Mouse (Mus musculus): ENCODE data around the gene Vax2. TPM values are rescaled to one million over a fixed set of nuclear protein-coding genes. Genes with fewer than 3 reads are reported as not detected.
A peak's percentile ranks its signal among the peaks of the same experiment; 100 is the strongest.

Gene Vax2
- polyA plus RNA-seq, 1 experiment from 2014 or later = not detected

DNA sequence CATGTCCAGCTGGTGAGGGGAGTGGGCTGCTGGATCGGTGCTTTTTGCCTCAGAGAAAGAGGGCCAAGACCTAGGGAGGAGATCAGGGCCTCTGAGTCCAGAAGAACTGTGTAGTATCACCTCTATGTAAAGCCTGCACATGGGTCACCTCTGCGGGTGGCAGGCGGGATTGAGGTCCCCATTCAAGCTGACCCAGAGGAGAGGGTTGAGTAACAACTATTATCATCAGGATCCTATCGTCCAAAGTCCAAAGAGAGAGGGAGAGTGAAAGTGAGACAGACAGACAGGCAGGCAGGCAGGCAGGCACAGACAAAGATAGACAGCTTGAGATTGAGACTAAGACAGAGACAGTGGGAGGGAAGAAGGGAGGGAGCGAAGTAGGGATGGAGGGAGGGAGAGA, 32.1 kb downstream of the Vax2 start:
- no peak for ATAC-seq (ENCODE audit: low read depth)
- Histone ChIP-seq H3K4me1 (ENCODE audit: control insufficient read depth, insufficient read depth, low read length) (no peaks in the 10 kb centered on the region), H3K4me2 (ENCODE audit: low read depth, low read length) (no peak overlapping the region), H3K27ac (ENCODE audit: low read depth, low read length) (no peak overlapping the region), H3K9me3 (ENCODE audit: control insufficient read depth, low read length) (no peaks in the 10 kb centered on the region), H3K36me3 (ENCODE audit: control insufficient read depth, insufficient read depth, low read length) (no peaks in the 10 kb centered on the region), H3K4me3 (ENCODE audit: low read depth, low read length) (no peak overlapping the region), H3K9ac (replicated peaks; ENCODE audit: low read depth, low read length) (no peak overlapping the region), H3K27me3 (ENCODE audit: control insufficient read depth, insufficient read depth, low read length) (no peaks in the 10 kb centered on the region)
- 65% methylated on average over 5 of the region's 5 CpGs for WGBS

DNA sequence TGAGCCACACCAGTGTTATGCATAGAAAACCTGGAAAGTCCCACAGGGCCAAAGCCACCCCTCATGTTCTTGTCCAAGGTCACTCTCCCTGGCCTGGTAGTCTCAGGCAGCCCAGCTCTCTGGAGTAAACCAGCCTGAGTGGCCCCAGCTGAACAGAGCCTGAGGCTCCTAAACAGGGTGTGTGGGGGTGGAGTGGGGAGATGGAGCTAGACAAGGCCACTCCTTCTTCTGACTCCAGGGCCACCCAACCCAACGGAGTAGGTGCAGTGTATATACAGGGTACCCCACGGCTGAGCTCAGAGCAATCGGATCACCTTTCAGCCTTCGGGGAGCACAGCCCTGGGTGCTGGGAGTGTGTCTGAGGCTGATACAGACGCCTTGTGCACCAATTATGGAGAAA, 33.1 kb downstream of the Vax2 start:
- no peak overlapping the region for H3K9ac ChIP-seq (replicated peaks; ENCODE audit: low read depth, low read length)
- no peak for ATAC-seq (ENCODE audit: low read depth)
- no peaks in the 10 kb centered on the region for H3K36me3 ChIP-seq (ENCODE audit: control insufficient read depth, insufficient read depth, low read length)
- no peaks in the 10 kb centered on the region for H3K4me1 ChIP-seq (ENCODE audit: control insufficient read depth, insufficient read depth, low read length)
- no peaks in the 10 kb centered on the region for H3K27me3 ChIP-seq (ENCODE audit: control insufficient read depth, insufficient read depth, low read length)
- 80% methylated on average over 5 of the region's 5 CpGs for WGBS
- no peak overlapping the region for H3K4me2 ChIP-seq (ENCODE audit: low read depth, low read length)
- no peaks in the 10 kb centered on the region for H3K9me3 ChIP-seq (ENCODE audit: control insufficient read depth, low read length)
- no peak overlapping the region for H3K27ac ChIP-seq (ENCODE audit: low read depth, low read length)
- no peak overlapping the region for H3K4me3 ChIP-seq (ENCODE audit: low read depth, low read length)

DNA sequence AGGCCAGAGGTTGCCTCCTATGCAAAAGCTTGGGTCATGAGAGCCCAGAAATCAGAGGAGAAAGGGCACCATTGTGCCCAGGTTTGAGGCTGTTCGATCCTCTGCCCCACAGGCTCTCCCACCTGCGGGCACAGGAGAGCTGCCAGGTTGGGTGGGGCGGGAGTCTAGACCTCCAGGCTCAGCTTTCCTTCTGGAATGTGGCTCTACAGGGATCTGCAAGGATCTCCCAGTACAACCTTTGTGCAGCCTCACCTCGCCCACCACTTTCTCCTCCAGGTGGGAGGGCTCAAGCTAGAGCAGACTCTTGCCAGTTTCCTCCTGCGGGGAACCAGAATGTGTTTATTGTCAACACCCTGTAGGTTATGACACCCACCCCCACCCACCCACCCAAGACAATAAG, 33.5 kb downstream of the Vax2 start:
- ATAC-seq (ENCODE audit: low read depth) = no peak
- no peaks in the 10 kb centered on the region for H3K4me1 ChIP-seq (ENCODE audit: control insufficient read depth, insufficient read depth, low read length)
- H3K4me2 ChIP-seq (ENCODE audit: low read depth, low read length) = no peak overlapping the region
- no peaks in the 10 kb centered on the region for H3K27me3 ChIP-seq (ENCODE audit: control insufficient read depth, insufficient read depth, low read length)
- no peak overlapping the region for H3K27ac ChIP-seq (ENCODE audit: low read depth, low read length)
- H3K4me3 ChIP-seq (ENCODE audit: low read depth, low read length) = no peak overlapping the region
- no peak overlapping the region for H3K9ac ChIP-seq (replicated peaks; ENCODE audit: low read depth, low read length)
- H3K36me3 ChIP-seq (ENCODE audit: control insufficient read depth, insufficient read depth, low read length) = no peaks in the 10 kb centered on the region
- H3K9me3 ChIP-seq (ENCODE audit: control insufficient read depth, low read length) = no peaks in the 10 kb centered on the region
- 67% methylated on average over 5 of the region's 5 CpGs for WGBS

DNA sequence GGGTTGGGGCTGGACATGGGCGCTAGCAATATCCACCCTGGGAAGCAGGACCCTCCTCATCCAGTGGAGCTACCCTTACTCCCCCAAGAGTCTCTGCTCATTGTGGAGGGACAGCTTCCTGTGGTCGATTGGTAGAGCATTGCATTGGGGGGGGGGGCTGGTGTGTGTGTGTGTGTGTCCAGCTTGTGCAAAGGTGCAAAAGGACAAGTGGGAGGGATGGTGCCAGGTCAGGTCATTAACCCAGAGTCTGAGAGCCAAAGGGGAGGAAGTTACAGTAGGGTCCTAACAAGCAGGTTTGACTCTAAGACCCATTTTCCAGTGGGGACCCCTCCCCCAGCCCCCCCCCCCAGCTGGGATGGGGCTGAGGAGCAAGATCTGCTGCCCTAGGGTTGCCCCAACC, 34.4 kb downstream of the Vax2 start:
- Histone ChIP-seq H3K4me3 (ENCODE audit: low read depth, low read length) (no peak overlapping the region), H3K4me2 (ENCODE audit: low read depth, low read length) (no peak overlapping the region), H3K27me3 (ENCODE audit: control insufficient read depth, insufficient read depth, low read length) (no peaks in the 10 kb centered on the region), H3K9me3 (ENCODE audit: control insufficient read depth, low read length) (no peaks in the 10 kb centered on the region), H3K27ac (ENCODE audit: low read depth, low read length) (no peak overlapping the region), H3K36me3 (ENCODE audit: control insufficient read depth, insufficient read depth, low read length) (no peaks in the 10 kb centered on the region), H3K9ac (replicated peaks; ENCODE audit: low read depth, low read length) (no peak overlapping the region), H3K4me1 (ENCODE audit: control insufficient read depth, insufficient read depth, low read length) (no peaks in the 10 kb centered on the region)
- no peak for ATAC-seq (ENCODE audit: low read depth)
- 61% methylated on average over 2 of the region's 2 CpGs for whole genome bisulfite sequencing

DNA sequence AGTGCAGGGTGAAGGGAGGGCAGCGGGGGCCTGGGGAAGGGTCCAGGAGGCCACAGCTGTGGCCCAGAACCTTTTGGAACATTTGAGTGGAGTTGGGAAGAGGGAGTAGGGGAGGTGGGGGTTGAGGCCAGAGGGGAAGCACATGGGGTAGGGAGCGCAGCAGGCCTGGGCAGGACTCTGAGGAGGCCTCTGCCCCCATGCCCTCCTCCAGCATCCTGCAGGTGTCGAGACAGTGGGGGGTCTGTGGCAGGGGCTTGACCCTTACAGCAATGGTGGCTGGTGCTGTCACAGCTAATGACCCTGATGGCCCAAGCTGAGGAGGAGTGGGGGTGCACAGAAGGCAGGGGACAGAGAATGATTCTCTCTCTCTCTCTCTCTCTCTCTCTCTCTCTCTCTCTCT, 38.2 kb downstream of the Vax2 start:
- Histone ChIP-seq H3K4me1 (ENCODE audit: control insufficient read depth, insufficient read depth, low read length) (no peaks in the 10 kb centered on the region), H3K9me3 (ENCODE audit: control insufficient read depth, low read length) (no peaks in the 10 kb centered on the region), H3K27ac (ENCODE audit: low read depth, low read length) (no peak overlapping the region), H3K9ac (replicated peaks; ENCODE audit: low read depth, low read length) (no peak overlapping the region), H3K27me3 (ENCODE audit: control insufficient read depth, insufficient read depth, low read length) (peaks cover 3% of the 10 kb centered on the region; the same call in 1 of the 2 replicates), H3K36me3 (ENCODE audit: control insufficient read depth, insufficient read depth, low read length) (no peaks in the 10 kb centered on the region), H3K4me2 (ENCODE audit: low read depth, low read length) (no peak overlapping the region), H3K4me3 (ENCODE audit: low read depth, low read length) (no peak overlapping the region)
- no peak for ATAC-seq (ENCODE audit: low read depth)
- 36% methylated on average over 3 of the region's 3 CpGs for WGBS

DNA sequence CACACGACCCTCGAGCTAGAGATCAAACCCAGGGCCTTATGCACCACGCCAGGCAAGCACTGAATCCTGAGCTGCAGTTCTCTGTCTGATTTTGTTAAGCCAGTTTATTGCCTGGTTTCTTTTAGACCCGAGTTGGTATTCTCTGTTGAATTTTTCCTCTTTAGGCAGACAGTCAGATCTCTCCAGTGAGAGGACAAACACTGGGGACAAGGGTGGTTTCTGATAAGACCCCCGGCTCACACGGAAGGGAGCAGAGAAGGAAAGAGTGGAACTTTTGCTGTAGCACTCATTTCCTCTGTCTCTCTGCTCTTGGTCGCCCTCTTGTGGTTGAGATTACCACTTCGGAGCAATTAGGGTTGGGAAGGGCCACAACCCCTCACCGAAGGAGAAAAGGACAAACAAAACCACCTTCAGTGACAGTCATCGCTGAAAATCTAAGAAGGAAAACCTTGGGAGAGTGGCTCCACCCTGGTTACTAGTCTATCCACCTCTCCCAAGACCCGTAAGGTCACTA, 39.2 kb downstream of the Vax2 start:
- WGBS = 6% methylated on average over 11 of the region's 11 CpGs
- Histone ChIP-seq H3K27ac (ENCODE audit: low read depth, low read length) (no peak overlapping the region), H3K4me3 (ENCODE audit: low read depth, low read length) (no peak overlapping the region), H3K9me3 (ENCODE audit: control insufficient read depth, low read length) (no peaks in the 10 kb centered on the region), H3K27me3 (ENCODE audit: control insufficient read depth, insufficient read depth, low read length) (peaks cover 3% of the 10 kb centered on the region; the same call in 1 of the 2 replicates), H3K4me2 (ENCODE audit: low read depth, low read length) (no peak overlapping the region), H3K4me1 (ENCODE audit: control insufficient read depth, insufficient read depth, low read length) (no peaks in the 10 kb centered on the region), H3K9ac (replicated peaks; ENCODE audit: low read depth, low read length) (no peak overlapping the region), H3K36me3 (ENCODE audit: control insufficient read depth, insufficient read depth, low read length) (no peaks in the 10 kb centered on the region)
- ATAC-seq (ENCODE audit: low read depth) = no peak

DNA sequence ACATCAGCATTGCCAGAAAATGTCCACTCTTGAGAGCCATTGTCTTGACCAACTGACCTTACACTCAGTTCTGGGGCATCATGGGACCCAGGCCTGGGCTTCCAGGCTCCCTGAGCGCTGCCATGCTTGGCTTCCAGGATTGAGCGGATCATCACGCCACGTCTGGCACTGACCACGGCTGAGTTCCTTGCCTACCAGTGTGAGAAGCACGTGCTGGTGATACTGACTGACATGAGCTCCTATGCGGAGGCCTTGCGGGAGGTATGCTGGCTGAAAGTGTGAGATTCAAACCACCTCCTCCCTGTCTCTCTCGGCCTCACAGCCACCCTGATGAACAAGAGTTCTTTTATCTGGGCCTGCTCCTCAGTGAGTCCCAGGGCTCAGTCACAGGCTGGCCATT, 45.0 kb downstream of the Vax2 start:
- H3K9ac ChIP-seq (replicated peaks; ENCODE audit: low read depth, low read length) = no peak overlapping the region
- 76% methylated on average over 9 of the region's 9 CpGs for WGBS
- no peak for ATAC-seq (ENCODE audit: low read depth)
- no peak overlapping the region for H3K4me3 ChIP-seq (ENCODE audit: low read depth, low read length)
- H3K27me3 ChIP-seq (ENCODE audit: control insufficient read depth, insufficient read depth, low read length) = peaks cover 33% of the 10 kb centered on the region
- H3K4me2 ChIP-seq (ENCODE audit: low read depth, low read length) = no peak overlapping the region
- H3K36me3 ChIP-seq (ENCODE audit: control insufficient read depth, insufficient read depth, low read length) = no peaks in the 10 kb centered on the region
- H3K9me3 ChIP-seq (ENCODE audit: control insufficient read depth, low read length) = no peaks in the 10 kb centered on the region
- no peak overlapping the region for H3K27ac ChIP-seq (ENCODE audit: low read depth, low read length)
- H3K4me1 ChIP-seq (ENCODE audit: control insufficient read depth, insufficient read depth, low read length) = 0 out of 2 replicates have a peak, but pooled peaks cover 3% of the 10 kb centered on the region

DNA sequence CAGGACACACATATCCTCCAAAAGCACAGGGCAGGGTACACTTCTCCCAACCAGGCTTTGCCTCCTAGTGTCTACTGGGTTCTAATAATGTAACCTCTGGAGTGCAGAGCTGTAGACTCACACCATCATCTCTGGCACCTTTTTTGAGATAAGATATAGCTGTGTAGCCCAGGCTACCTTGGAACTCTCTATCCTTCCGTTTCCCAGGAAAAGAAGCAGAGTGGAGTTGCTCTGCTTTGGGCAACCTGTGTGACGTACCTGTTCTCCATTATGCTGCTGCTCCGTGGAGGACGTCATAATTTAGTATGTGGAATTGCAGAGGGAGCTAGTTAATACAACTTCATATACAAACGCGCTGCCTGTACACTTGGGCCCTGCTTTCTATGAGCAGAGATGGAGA, 51.3 kb downstream of the Vax2 start, which contains the start of gene Ankrd53:
Ankrd53 (plus strand) TSS at position 301 of the 400 bp plus-strand sequence.
- H3K27me3 ChIP-seq (ENCODE audit: control insufficient read depth, insufficient read depth, low read length) = peaks cover 56% of the 10 kb centered on the region
- H3K36me3 ChIP-seq (ENCODE audit: control insufficient read depth, insufficient read depth, low read length) = no peaks in the 10 kb centered on the region
- H3K4me1 ChIP-seq (ENCODE audit: control insufficient read depth, insufficient read depth, low read length) = peaks cover 12% of the 10 kb centered on the region; the same call in 1 of the 2 replicates
- H3K27ac ChIP-seq (ENCODE audit: low read depth, low read length) = no peak within 1 kb of the TSS
- 29% methylated on average over 6 of the region's 6 CpGs for WGBS
- H3K9ac ChIP-seq (replicated peaks; ENCODE audit: low read depth, low read length) = no peak within 1 kb of the TSS
- no peak within 1 kb of the TSS for H3K4me3 ChIP-seq (ENCODE audit: low read depth, low read length)
- ATAC-seq (ENCODE audit: low read depth) = no peak
- H3K9me3 ChIP-seq (ENCODE audit: control insufficient read depth, low read length) = no peaks in the 10 kb centered on the region
- H3K4me2 ChIP-seq (ENCODE audit: low read depth, low read length) = peak within 1 kb of the TSS; percentile 29

DNA sequence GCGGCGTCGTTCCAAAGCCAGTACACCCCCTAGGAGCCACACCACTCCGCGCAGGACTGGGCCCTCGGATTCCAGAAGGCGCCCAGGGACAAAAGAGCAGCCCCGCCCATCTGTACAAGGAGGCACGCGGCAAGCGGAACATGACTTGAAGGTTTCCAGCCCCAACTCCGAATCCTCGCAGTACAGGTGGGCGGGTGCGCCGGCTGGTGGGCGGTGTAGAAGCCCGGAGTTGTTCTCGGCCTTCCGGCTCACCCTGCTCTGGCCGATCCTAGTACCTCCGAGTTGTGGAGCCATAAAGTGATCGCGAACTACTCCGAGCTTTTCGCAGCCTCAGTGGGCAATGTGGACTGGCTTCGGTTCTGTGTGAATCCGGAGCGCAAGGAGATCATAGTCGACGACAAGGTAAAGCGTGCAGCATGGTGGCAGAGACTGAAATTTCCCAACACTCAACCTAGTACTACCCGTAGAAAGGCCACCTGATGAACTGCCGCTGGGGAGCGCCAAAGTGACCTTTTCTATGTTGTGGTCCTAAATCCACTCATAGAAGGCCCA, 51.9 kb downstream of the Vax2 start:
- Histone ChIP-seq H3K4me3 (ENCODE audit: low read depth, low read length) (no peak overlapping the region), H3K9ac (replicated peaks; ENCODE audit: low read depth, low read length) (no peak overlapping the region), H3K27ac (ENCODE audit: low read depth, low read length) (no peak overlapping the region), H3K4me1 (ENCODE audit: control insufficient read depth, insufficient read depth, low read length) (peaks cover 12% of the 10 kb centered on the region; the same call in 1 of the 2 replicates), H3K4me2 (ENCODE audit: low read depth, low read length) (peak overlapping the region; percentile 29), H3K27me3 (ENCODE audit: control insufficient read depth, insufficient read depth, low read length) (peaks cover 50% of the 10 kb centered on the region), H3K36me3 (ENCODE audit: control insufficient read depth, insufficient read depth, low read length) (no peaks in the 10 kb centered on the region), H3K9me3 (ENCODE audit: control insufficient read depth, low read length) (no peaks in the 10 kb centered on the region)
- WGBS = 1% methylated on average over 35 of the region's 35 CpGs
- ATAC-seq (ENCODE audit: low read depth) = peak; percentile 38; the same call in 1 of the 2 replicates

Measured in neural tube, embryonic 14.5 days (tissue).